Mouse (Mus musculus) heart, embryonic 12.5 days (tissue): ENCODE data around the gene Tacr2. TPM values are rescaled to one million over a fixed set of nuclear protein-coding genes. Genes with fewer than 3 reads are reported as not detected.
A peak's percentile ranks its signal among the peaks of the same experiment; 100 is the strongest.

ENCODE experiments used
- ATAC-seq: fragments of 200-750 bp; cut with Nextera tagmentation; 2 replicates; pipeline ENCODE4 v1.8.0; 2017; ENCODE audit warnings: moderate TSS enrichment, moderate library complexity; ENCODE audit not compliant: insufficient number of reproducible peaks, low FRiP score
- H3K27ac ChIP-seq: fragments of 300-500 bp; sonication (generic); 2 replicates; pipeline ENCODE4 v1.5.1; 2016; ENCODE audit warnings: mild to moderate bottlenecking, moderate library complexity; ENCODE audit not compliant: poor library complexity, severe bottlenecking
- H3K27me3 ChIP-seq: fragments of 300-500 bp; sonication (generic); replicated peaks from 2 replicates; pipeline ENCODE4 v1.6.1; 2016; ENCODE audit warnings: mild to moderate bottlenecking, moderate library complexity
- H3K36me3 ChIP-seq: fragments of 300-500 bp; sonication (generic); 2 replicates; pipeline ENCODE4 v1.6.1; 2016; ENCODE audit warnings: mild to moderate bottlenecking, moderate library complexity
- H3K4me1 ChIP-seq: fragments of 300-500 bp; sonication (generic); replicated peaks from 2 replicates; pipeline ENCODE4 v1.6.1; 2016; ENCODE audit warnings: mild to moderate bottlenecking
- H3K4me2 ChIP-seq: fragments of 300-500 bp; sonication (generic); 2 replicates; pipeline ENCODE4 v1.6.1; 2016; ENCODE audit warnings: mild to moderate bottlenecking, moderate library complexity
- H3K4me3 ChIP-seq: fragments of 300-500 bp; sonication (generic); 2 replicates; pipeline ENCODE4 v1.5.1; 2016; ENCODE audit warnings: mild to moderate bottlenecking
- H3K9ac ChIP-seq: fragments of 300-500 bp; sonication (generic); 2 replicates; pipeline ENCODE4 v1.6.1; 2016; ENCODE audit warnings: mild to moderate bottlenecking, moderate library complexity
- H3K9me3 ChIP-seq: fragments of 300-500 bp; sonication (generic); replicated peaks from 2 replicates; pipeline ENCODE4 v1.6.1; 2016; ENCODE audit warnings: mild to moderate bottlenecking, moderate library complexity
- WGBS: fragments of 180-500 bp; shearing (Covaris S2); methylation state at CpG from one replicate; pipeline ENCODE4 v1.1.7; 2016; 5-methylcytosine and 5-hydroxymethylcytosine counted together
- polyA plus RNA-seq: library from polyadenylated mRNA; unstranded; fragments of >200 nt; fragmentation: Nextera tagmentation; extraction: Ambion mirVana; gene quantifications from 2 replicates; pipeline ENCODE4 v1.2.1, GENCODE M21; 2016

Tacr2 gene
- not detected in 2 replicates for polyA plus RNA-seq

GRCm38 (mm10) chr10:62252000-62252488 lies at the start of gene Tacr2:
Tacr2 (plus strand) TSS chr10:62252438.
- Histone ChIP-seq H3K4me3 (no peak within 1 kb of the TSS), H3K27me3 (peaks cover 16% of the 10 kb centered on the region), H3K9me3 (0 out of 2 replicates have a peak, but pooled peaks cover 3% of the 10 kb centered on the region), H3K4me1 (0 out of 2 replicates have a peak, but pooled peaks cover 6% of the 10 kb centered on the region), H3K9ac (no peak within 1 kb of the TSS), H3K36me3 (no peaks in the 10 kb centered on the region), H3K27ac (no peak within 1 kb of the TSS), H3K4me2 (no peak within 1 kb of the TSS)
- WGBS: 52% methylated on average over 12 of the region's 12 CpGs
- no peak for ATAC-seq

- Histone ChIP-seq H3K27me3 (0 out of 2 replicates have a peak, but pooled peaks cover 4% of the 10 kb centered on the region), H3K9me3 (peaks cover 3% of the 10 kb centered on the region; the same call in 1 of the 2 replicates), H3K4me2 (no peak overlapping the region), H3K4me3 (no peak overlapping the region), H3K27ac (no peak overlapping the region), H3K9ac (no peak overlapping the region), H3K4me1 (no peaks in the 10 kb centered on the region), H3K36me3 (no peaks in the 10 kb centered on the region)
- WGBS: 71% methylated on average over 6 of the region's 6 CpGs
- no peak for ATAC-seq
Observed at GRCm38 (mm10) chr10:62202574-62202973, 49.7 kb upstream of the Tacr2 start.

- no peak overlapping the region for H3K9ac ChIP-seq
- H3K9me3 ChIP-seq: peaks cover 4% of the 10 kb centered on the region; the same call in 1 of the 2 replicates
- 0 out of 2 replicates have a peak, but pooled peaks cover 5% of the 10 kb centered on the region for H3K4me1 ChIP-seq
- WGBS: 50% methylated on average over 10 of the region's 10 CpGs
- ATAC-seq: no peak
- H3K4me3 ChIP-seq: no peak overlapping the region
- H3K27ac ChIP-seq: no peak overlapping the region
- no peaks in the 10 kb centered on the region for H3K27me3 ChIP-seq
- no peak overlapping the region for H3K4me2 ChIP-seq
- no peaks in the 10 kb centered on the region for H3K36me3 ChIP-seq
Observed at GRCm38 (mm10) chr10:62208241-62208896, 43.9 kb upstream of the Tacr2 start.

- H3K9me3 ChIP-seq: peaks cover 4% of the 10 kb centered on the region; the same call in 1 of the 2 replicates
- no peak overlapping the region for H3K9ac ChIP-seq
- H3K4me1 ChIP-seq: peaks cover 18% of the 10 kb centered on the region
- H3K4me3 ChIP-seq: no peak overlapping the region
- H3K27me3 ChIP-seq: no peaks in the 10 kb centered on the region
- 60% methylated on average over 5 of the region's 6 CpGs for WGBS
- ATAC-seq: no peak
- H3K4me2 ChIP-seq: no peak overlapping the region
- no peak overlapping the region for H3K27ac ChIP-seq
- no peaks in the 10 kb centered on the region for H3K36me3 ChIP-seq
Observed at GRCm38 (mm10) chr10:62211310-62211709, 40.9 kb upstream of the Tacr2 start.

- no peaks in the 10 kb centered on the region for H3K27me3 ChIP-seq
- no peak for ATAC-seq
Observed at GRCm38 (mm10) chr10:62215169-62215616, 37.0 kb upstream of the Tacr2 start.

GRCm38 (mm10) chr10:62215633-62216032 lies 36.6 kb upstream of the Tacr2 start:
- Histone ChIP-seq H3K4me3 (no peak overlapping the region), H3K27me3 (no peaks in the 10 kb centered on the region), H3K4me1 (peaks cover 20% of the 10 kb centered on the region), H3K4me2 (no peak overlapping the region), H3K9me3 (no peaks in the 10 kb centered on the region), H3K36me3 (no peaks in the 10 kb centered on the region), H3K9ac (no peak overlapping the region), H3K27ac (no peak overlapping the region)
- ATAC-seq: no peak
- 87% methylated on average over 8 of the region's 8 CpGs for WGBS

More at GRCm38 (mm10) chr10:62215169-62215616, 37.0 kb upstream of the Tacr2 start:
- H3K4me3 ChIP-seq: no peak overlapping the region
- H3K9me3 ChIP-seq: no peaks in the 10 kb centered on the region
- 16% methylated on average over 5 of the region's 5 CpGs for WGBS
- H3K4me2 ChIP-seq: no peak overlapping the region
- H3K36me3 ChIP-seq: no peaks in the 10 kb centered on the region
- H3K27ac ChIP-seq: no peak overlapping the region
- H3K4me1 ChIP-seq: peaks cover 20% of the 10 kb centered on the region
- no peak overlapping the region for H3K9ac ChIP-seq

GRCm38 (mm10) chr10:62216595-62216994 lies 35.6 kb upstream of the Tacr2 start:
- H3K9ac ChIP-seq: no peak overlapping the region
- no peak overlapping the region for H3K4me3 ChIP-seq
- peak overlapping the region; percentile 35; the same call in 1 of the 2 replicates for H3K27ac ChIP-seq
- peaks cover 20% of the 10 kb centered on the region for H3K4me1 ChIP-seq
- H3K9me3 ChIP-seq: no peaks in the 10 kb centered on the region
- ATAC-seq: no peak
- no peaks in the 10 kb centered on the region for H3K36me3 ChIP-seq
- WGBS: 48% methylated on average over 5 of the region's 5 CpGs
- no peak overlapping the region for H3K4me2 ChIP-seq
- H3K27me3 ChIP-seq: no peaks in the 10 kb centered on the region

- Histone ChIP-seq H3K4me1 (peaks cover 20% of the 10 kb centered on the region), H3K4me3 (no peak overlapping the region), H3K9ac (no peak overlapping the region), H3K27me3 (no peaks in the 10 kb centered on the region), H3K36me3 (no peaks in the 10 kb centered on the region), H3K4me2 (no peak overlapping the region), H3K9me3 (no peaks in the 10 kb centered on the region), H3K27ac (peak overlapping the region; percentile 49; the same call in 1 of the 2 replicates)
- 53% methylated on average over 8 of the region's 8 CpGs for WGBS
- peak; percentile 26; the same call in 1 of the 2 replicates for ATAC-seq
Observed at GRCm38 (mm10) chr10:62217196-62217595, 35.0 kb upstream of the Tacr2 start.

- Histone ChIP-seq H3K27me3 (no peaks in the 10 kb centered on the region; the same call in 1 of the 2 replicates), H3K36me3 (no peaks in the 10 kb centered on the region), H3K27ac (no peak overlapping the region), H3K4me2 (no peak overlapping the region), H3K4me1 (peaks cover 20% of the 10 kb centered on the region), H3K9ac (no peak overlapping the region), H3K9me3 (no peaks in the 10 kb centered on the region), H3K4me3 (no peak overlapping the region)
- no peak for ATAC-seq
- 86% methylated on average over 19 of the region's 19 CpGs for WGBS
Observed at GRCm38 (mm10) chr10:62218044-62218788, 34.0 kb upstream of the Tacr2 start.

- no peak for ATAC-seq
- WGBS: 67% methylated on average over 7 of the region's 7 CpGs
- no peaks in the 10 kb centered on the region for H3K9me3 ChIP-seq
- H3K9ac ChIP-seq: no peak overlapping the region
- H3K4me2 ChIP-seq: no peak overlapping the region
- no peak overlapping the region for H3K4me3 ChIP-seq
- no peaks in the 10 kb centered on the region; the same call in 1 of the 2 replicates for H3K27me3 ChIP-seq
- no peak overlapping the region for H3K27ac ChIP-seq
- peaks cover 20% of the 10 kb centered on the region for H3K4me1 ChIP-seq
- H3K36me3 ChIP-seq: no peaks in the 10 kb centered on the region
Observed at GRCm38 (mm10) chr10:62218789-62219172, 33.5 kb upstream of the Tacr2 start.
